Mouse (Mus musculus): ENCODE results near the gene Gm29049. TPM values are rescaled to one million over a fixed set of nuclear protein-coding genes. Genes with fewer than 3 reads are reported as not detected.
"Not testable (repeated sequence)": the region's sequence is repeated elsewhere in the genome, so short reads cannot be mapped to it uniquely, and the experiment has no call there.

Gene Gm29049
- not detected in 2 replicates for polyA plus RNA-seq (2015; fragmentation: Nextera tagmentation; extraction: Ambion mirVana)

- not testable (repeated sequence) for H3K36me3 ChIP-seq (ENCODE audit: control insufficient read depth, insufficient read depth, low read length); H3K27me3 ChIP-seq (ENCODE audit: control insufficient read depth, insufficient read depth, low read depth, low read length); H3K27ac ChIP-seq (ENCODE audit: low read length); H3K9ac ChIP-seq (ENCODE audit: low read length); H3K4me3 ChIP-seq (ENCODE audit: low read length); H3K4me1 ChIP-seq (replicated peaks; ENCODE audit: control insufficient read depth, insufficient read depth, low read length); H3K9me3 ChIP-seq (ENCODE audit: control insufficient read depth, low read length); H3K4me2 ChIP-seq (ENCODE audit: low read depth, low read length); ATAC-seq (ENCODE audit: low read depth)
- WGBS = 17% methylated on average over 2 of the region's 3 CpGs
Observed at GRCm38 (mm10) chrY:7997068-7997467, at the start of gene Gm29049. Gene Gm29049 (minus strand): TSS chrY:7997168.

Other genes with a start within 250 kb of the Gm29049 start
- not detected in 2 replicates for gene Gm20825, start 74.3 kb upstream of the Gm29049 start, polyA plus RNA-seq (2015; fragmentation: Nextera tagmentation; extraction: Ambion mirVana)

Measured in lung, embryonic 16.5 days (tissue).